Mouse (Mus musculus) thymus, adult 18-20 months (tissue): ENCODE measurements around the gene Slc29a1.
A peak's percentile ranks its signal among the peaks of the same experiment; 100 is the strongest.

ENCODE experiments used
- DNase-seq, 2 experiments: peaks; one replicate each; pipeline ENCODE4 v3.0.0; 2022; ENCODE audit warnings: mixed read lengths in 2 of 2

The Slc29a1 gene

GRCm38 (mm10) chr17:45588370-45588769 lies 11.0 kb downstream of the Slc29a1 start:
- no peak for DNase-seq

- no peak for DNase-seq
Observed at GRCm38 (mm10) chr17:45586449-45586837, 13.0 kb downstream of the Slc29a1 start.

GRCm38 (mm10) chr17:45585725-45586448 lies 13.5 kb downstream of the Slc29a1 start:
- no peak for DNase-seq

GRCm38 (mm10) chr17:45584939-45585678 lies 14.3 kb downstream of the Slc29a1 start:
- peak in 1 of 2 experiments; percentile 54 for DNase-seq

GRCm38 (mm10) chr17:45584096-45584896 lies 15.1 kb downstream of the Slc29a1 start:
- peak in 1 of 2 experiments; percentile 46 for DNase-seq

- DNase-seq: no peak
Observed at GRCm38 (mm10) chr17:45582715-45583355, 16.6 kb downstream of the Slc29a1 start.

- no peak for DNase-seq
Observed at GRCm38 (mm10) chr17:45582188-45582587, 17.2 kb downstream of the Slc29a1 start.

- DNase-seq: peak in 1 of 2 experiments; percentile 50
Observed at GRCm38 (mm10) chr17:45581567-45581983, 17.8 kb downstream of the Slc29a1 start.

GRCm38 (mm10) chr17:45580958-45581477 lies 18.4 kb downstream of the Slc29a1 start:
- no peak for DNase-seq

GRCm38 (mm10) chr17:45579554-45579953 lies 19.9 kb downstream of the Slc29a1 start:
- DNase-seq: no peak

GRCm38 (mm10) chr17:45578843-45579242 lies 20.6 kb downstream of the Slc29a1 start:
- no peak for DNase-seq

- no peak for DNase-seq
Observed at GRCm38 (mm10) chr17:45578242-45578641, 21.2 kb downstream of the Slc29a1 start.

- DNase-seq: no peak
Observed at GRCm38 (mm10) chr17:45575123-45575897, 24.1 kb downstream of the Slc29a1 start.

GRCm38 (mm10) chr17:45574129-45574761 lies 25.2 kb downstream of the Slc29a1 start:
- DNase-seq: peak; percentile 71 to 83

GRCm38 (mm10) chr17:45573780-45574123 lies 25.7 kb downstream of the Slc29a1 start:
- DNase-seq: peak; percentile 95 to 97

- peak; percentile 98 to 99 for DNase-seq
Observed at GRCm38 (mm10) chr17:45573087-45573779, 26.2 kb downstream of the Slc29a1 start, which contains the start of gene Hsp90ab1. Gene Hsp90ab1 (minus strand): TSS chr17:45573271.

- DNase-seq: peak; percentile 65 to 75
Observed at GRCm38 (mm10) chr17:45572103-45573086, 27.0 kb downstream of the Slc29a1 start.

GRCm38 (mm10) chr17:45569999-45570398 lies 29.4 kb downstream of the Slc29a1 start:
- no peak for DNase-seq

- no peak for DNase-seq
Observed at GRCm38 (mm10) chr17:45568990-45569389, 30.4 kb downstream of the Slc29a1 start.
